Mouse (Mus musculus): ENCODE results near the gene Proser3. TPM values are rescaled to one million over a fixed set of nuclear protein-coding genes. Genes with fewer than 3 reads are reported as not detected.
A peak's percentile ranks its signal among the peaks of the same experiment; 100 is the strongest.

Gene Proser3
- polyA plus RNA-seq, 1 experiment: 8.5 TPM

DNA sequence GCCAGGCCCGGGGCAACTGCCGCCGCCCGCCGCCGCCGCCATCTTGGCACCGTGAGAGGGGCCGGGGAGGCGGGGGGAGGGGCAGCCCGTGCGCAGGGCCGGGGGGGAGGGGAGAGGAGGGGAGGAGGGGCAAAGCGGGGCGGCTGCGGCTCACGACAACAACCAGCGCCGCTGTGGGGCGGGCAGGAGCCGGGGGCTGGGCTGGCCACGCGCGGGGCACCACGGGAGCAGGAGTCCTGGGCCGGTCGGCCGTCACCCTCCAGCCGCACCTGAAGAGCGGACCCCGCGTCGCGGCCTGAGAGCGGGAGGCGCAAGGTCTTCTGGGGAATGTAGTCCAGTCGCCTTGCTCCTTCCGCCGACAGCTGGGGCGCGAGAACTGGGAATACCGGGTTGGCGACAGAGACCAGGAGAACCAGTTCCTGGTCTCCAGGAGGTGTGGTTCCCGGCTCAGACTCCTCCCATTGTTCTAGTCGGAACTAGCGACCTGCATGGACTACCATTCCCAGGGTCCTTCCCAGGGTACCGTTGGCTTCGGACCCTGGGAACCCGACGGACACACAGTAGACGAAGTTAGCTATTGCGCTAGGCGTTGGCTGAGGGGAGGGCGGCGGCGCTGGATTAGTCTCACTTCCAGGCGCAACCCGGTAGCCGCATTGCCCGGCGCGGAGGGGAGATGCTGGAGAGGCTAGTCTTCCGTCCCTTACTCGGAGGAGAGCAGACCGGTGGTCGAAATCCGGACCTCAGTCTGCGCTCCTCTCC is 36.8 kb upstream of the Proser3 start, which contains the start of gene Kmt2b:
Gene Kmt2b (minus strand): TSS at position 51 of the 759 bp plus-strand sequence.
- TF ChIP-seq CTCF (IDR thresholded peaks at IDR 0.05; ENCODE audit: extremely low read depth, insufficient read depth, insufficient read length, insufficient replicate concordance): no peak
- TF ChIP-seq POLR2A (IDR thresholded peaks at IDR 0.05; ENCODE audit: low read depth, low read length): no peak; the same call in 1 of the 2 replicates
- DNase-seq (ENCODE audit: low read depth in 1 of 2, low spot score in 2 of 2): peak; percentile 81 to 94

DNA sequence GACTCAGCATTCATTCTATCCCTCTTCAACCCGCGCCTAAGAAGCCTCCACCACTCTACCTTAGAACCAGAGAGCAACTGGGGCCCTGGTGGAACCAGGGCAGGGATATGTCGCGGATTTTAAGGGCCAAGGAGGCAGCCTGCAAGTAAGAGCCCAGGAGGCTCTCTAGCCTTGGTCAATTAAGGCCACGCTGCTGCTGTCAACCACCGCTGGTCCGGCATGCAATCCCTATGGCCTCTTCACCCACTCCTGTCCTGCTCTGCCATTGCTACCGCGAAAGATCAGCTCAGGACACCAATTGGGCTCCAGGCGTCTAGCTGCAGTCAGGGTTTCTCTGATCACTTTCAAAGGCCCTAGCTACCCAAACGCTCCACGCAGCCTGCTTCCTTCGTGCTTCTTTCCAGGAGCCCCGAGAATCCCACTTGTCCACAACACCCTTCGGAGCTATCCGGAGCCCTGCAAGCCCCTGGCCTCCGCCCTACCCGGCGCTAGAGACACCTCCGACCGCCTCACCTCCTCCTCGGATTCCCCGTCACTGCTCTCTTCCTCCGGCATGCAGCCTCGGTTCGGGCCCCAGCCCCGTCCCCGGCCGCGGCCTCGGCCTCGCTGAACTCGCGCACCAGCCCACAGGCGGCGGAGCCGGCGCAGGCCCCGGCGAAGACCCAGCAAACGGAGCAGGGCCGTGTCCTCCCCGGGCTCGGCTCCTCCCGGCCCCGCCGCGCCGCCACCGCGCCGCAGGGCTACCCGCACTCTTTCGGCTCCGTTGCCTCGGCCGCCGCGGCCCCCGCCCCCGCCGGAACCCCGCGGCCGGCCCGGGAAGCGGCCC is 36.0 kb upstream of the Proser3 start:
- Histone ChIP-seq H3K4me1 (ENCODE audit: control insufficient read depth, insufficient read depth, insufficient read length) (peaks cover 11% of the 10 kb centered on the region), H3K4me3 (ENCODE audit: extremely low read depth, insufficient read depth, insufficient read length) (peak overlapping the region; percentile 87), H3K27me3 (ENCODE audit: control insufficient read depth, insufficient read depth, low read length) (no peaks in the 10 kb centered on the region), H3K36me3 (ENCODE audit: control insufficient read depth, insufficient read depth, low read length) (peaks cover 17% of the 10 kb centered on the region), H3K27ac (ENCODE audit: insufficient read depth, low read length) (peak overlapping the region; percentile 79)
- 2% methylated on average over 64 of the region's 67 CpGs for WGBS
- DNase-seq (ENCODE audit: low read depth in 1 of 2, low spot score in 2 of 2): peak in 1 of 2 experiments; percentile 44
- TF ChIP-seq POLR2A (IDR thresholded peaks at IDR 0.05; ENCODE audit: low read depth, low read length) (no peak), CTCF (IDR thresholded peaks at IDR 0.05; ENCODE audit: extremely low read depth, insufficient read depth, insufficient read length, insufficient replicate concordance) (no peak)

More for the DNA sequence above, 36.8 kb upstream of the Proser3 start, which contains the start of gene Kmt2b:
- peaks cover 15% of the 10 kb centered on the region for H3K36me3 ChIP-seq (ENCODE audit: control insufficient read depth, insufficient read depth, low read length)
- peaks cover 11% of the 10 kb centered on the region for H3K4me1 ChIP-seq (ENCODE audit: control insufficient read depth, insufficient read depth, insufficient read length)
- WGBS: 1% methylated on average over 53 of the region's 68 CpGs
- no peaks in the 10 kb centered on the region for H3K27me3 ChIP-seq (ENCODE audit: control insufficient read depth, insufficient read depth, low read length)
- H3K4me3 ChIP-seq (ENCODE audit: extremely low read depth, insufficient read depth, insufficient read length): peak within 1 kb of the TSS; percentile 87
- peak within 1 kb of the TSS; percentile 79 for H3K27ac ChIP-seq (ENCODE audit: insufficient read depth, low read length)

- no peaks in the 10 kb centered on the region for H3K27me3 ChIP-seq (ENCODE audit: control insufficient read depth, insufficient read depth, low read length)
- TF ChIP-seq CTCF (IDR thresholded peaks at IDR 0.05; ENCODE audit: extremely low read depth, insufficient read depth, insufficient read length, insufficient replicate concordance) (no peak), POLR2A (IDR thresholded peaks at IDR 0.05; ENCODE audit: low read depth, low read length) (no peak)
- no peak for DNase-seq (ENCODE audit: low read depth in 1 of 2, low spot score in 2 of 2)
- H3K4me3 ChIP-seq (ENCODE audit: extremely low read depth, insufficient read depth, insufficient read length): no peak overlapping the region
- H3K36me3 ChIP-seq (ENCODE audit: control insufficient read depth, insufficient read depth, low read length): peaks cover 27% of the 10 kb centered on the region
- WGBS: 95% methylated on average over 28 of the region's 28 CpGs
- no peak overlapping the region for H3K27ac ChIP-seq (ENCODE audit: insufficient read depth, low read length)
- H3K4me1 ChIP-seq (ENCODE audit: control insufficient read depth, insufficient read depth, insufficient read length): peaks cover 6% of the 10 kb centered on the region
Measured at GRCm38 (mm10) chr7:30586455-30587020, 34.4 kb upstream of the Proser3 start.

DNA sequence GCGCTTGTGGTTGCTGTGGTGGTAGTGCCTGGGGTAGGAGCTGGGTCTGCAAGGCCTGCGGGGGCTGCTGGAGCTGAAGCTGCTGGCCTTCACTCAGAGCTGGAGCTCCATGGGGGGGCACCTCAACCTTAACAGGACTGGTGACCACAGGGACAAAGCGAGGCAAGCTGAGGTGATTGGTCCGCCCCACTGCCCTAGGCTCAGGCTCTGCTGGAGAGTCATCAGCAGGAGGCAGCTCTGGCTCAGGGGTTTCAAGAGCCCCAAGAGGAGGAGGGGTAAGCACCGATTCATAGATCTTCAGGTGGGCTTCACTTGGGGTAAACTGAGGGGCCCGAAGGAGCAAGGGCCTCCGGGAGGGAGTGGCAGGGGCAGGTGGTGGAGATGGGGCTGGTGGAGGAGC is 33.1 kb upstream of the Proser3 start:
- TF ChIP-seq POLR2A (IDR thresholded peaks at IDR 0.05; ENCODE audit: low read depth, low read length): no peak
- TF ChIP-seq CTCF (IDR thresholded peaks at IDR 0.05; ENCODE audit: extremely low read depth, insufficient read depth, insufficient read length, insufficient replicate concordance): no peak
- Histone ChIP-seq H3K36me3 (ENCODE audit: control insufficient read depth, insufficient read depth, low read length) (peaks cover 33% of the 10 kb centered on the region), H3K4me3 (ENCODE audit: extremely low read depth, insufficient read depth, insufficient read length) (no peak overlapping the region), H3K4me1 (ENCODE audit: control insufficient read depth, insufficient read depth, insufficient read length) (peaks cover 6% of the 10 kb centered on the region), H3K27me3 (ENCODE audit: control insufficient read depth, insufficient read depth, low read length) (no peaks in the 10 kb centered on the region), H3K27ac (ENCODE audit: insufficient read depth, low read length) (no peak overlapping the region)
- 95% methylated on average over 7 of the region's 7 CpGs for WGBS
- no peak for DNase-seq (ENCODE audit: low read depth in 1 of 2, low spot score in 2 of 2)

GRCm38 (mm10) chr7:30584339-30584738 is 32.2 kb upstream of the Proser3 start:
- Histone ChIP-seq H3K36me3 (ENCODE audit: control insufficient read depth, insufficient read depth, low read length) (peaks cover 39% of the 10 kb centered on the region), H3K4me3 (ENCODE audit: extremely low read depth, insufficient read depth, insufficient read length) (no peak overlapping the region), H3K27ac (ENCODE audit: insufficient read depth, low read length) (no peak overlapping the region), H3K27me3 (ENCODE audit: control insufficient read depth, insufficient read depth, low read length) (no peaks in the 10 kb centered on the region), H3K4me1 (ENCODE audit: control insufficient read depth, insufficient read depth, insufficient read length) (peaks cover 2% of the 10 kb centered on the region; the same call in 1 of the 2 replicates)
- no peak for DNase-seq (ENCODE audit: low read depth in 1 of 2, low spot score in 2 of 2)
- TF ChIP-seq CTCF (IDR thresholded peaks at IDR 0.05; ENCODE audit: extremely low read depth, insufficient read depth, insufficient read length, insufficient replicate concordance) (no peak), POLR2A (IDR thresholded peaks at IDR 0.05; ENCODE audit: low read depth, low read length) (no peak)
- WGBS: 93% methylated on average over 10 of the region's 10 CpGs

DNA sequence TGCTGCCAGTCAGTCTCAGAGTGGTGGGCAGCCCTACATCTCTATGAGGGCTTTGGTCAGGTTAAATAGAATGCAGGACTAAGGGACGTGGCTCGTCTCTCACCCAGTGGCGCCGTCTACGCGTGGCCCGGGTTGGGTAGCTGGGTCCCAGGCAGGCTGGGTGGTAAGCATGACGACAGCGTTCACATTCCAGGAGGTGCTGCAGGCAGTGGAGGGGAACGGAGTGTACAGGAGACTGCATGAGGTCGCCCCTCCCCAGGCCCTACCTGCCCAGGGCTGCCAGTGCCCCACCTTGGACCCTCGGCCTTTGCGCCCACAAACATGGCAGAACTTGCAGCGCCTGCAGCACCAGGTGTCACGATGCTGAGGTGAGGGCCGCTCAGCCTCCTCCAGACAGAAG is 29.4 kb upstream of the Proser3 start:
- H3K36me3 ChIP-seq (ENCODE audit: control insufficient read depth, insufficient read depth, low read length): peaks cover 60% of the 10 kb centered on the region
- no peak for DNase-seq (ENCODE audit: low read depth in 1 of 2, low spot score in 2 of 2)
- no peak overlapping the region for H3K27ac ChIP-seq (ENCODE audit: insufficient read depth, low read length)
- 98% methylated on average over 16 of the region's 16 CpGs for WGBS
- no peak overlapping the region for H3K4me3 ChIP-seq (ENCODE audit: extremely low read depth, insufficient read depth, insufficient read length)
- no peaks in the 10 kb centered on the region for H3K27me3 ChIP-seq (ENCODE audit: control insufficient read depth, insufficient read depth, low read length)
- no peaks in the 10 kb centered on the region for H3K4me1 ChIP-seq (ENCODE audit: control insufficient read depth, insufficient read depth, insufficient read length)
- TF ChIP-seq POLR2A (IDR thresholded peaks at IDR 0.05; ENCODE audit: low read depth, low read length) (no peak), CTCF (IDR thresholded peaks at IDR 0.05; ENCODE audit: extremely low read depth, insufficient read depth, insufficient read length, insufficient replicate concordance) (no peak)
